Mouse (Mus musculus): ENCODE measurements around the gene Ephx3. TPM values are rescaled to one million over a fixed set of nuclear protein-coding genes. Genes with fewer than 3 reads are reported as not detected.

Ephx3 gene
- polyA plus RNA-seq, 1 experiment from 2014 or later, result 5.0 TPM

- no peaks in the 10 kb centered on the region for H3K27me3 ChIP-seq (replicated peaks)
- 76% methylated on average over 3 of the region's 3 CpGs for WGBS
- H3K9me3 ChIP-seq, result no peaks in the 10 kb centered on the region
- no peak overlapping the region for H3K9ac ChIP-seq
- no peak overlapping the region for H3K27ac ChIP-seq
- no peak overlapping the region for H3K4me2 ChIP-seq
- peaks cover 63% of the 10 kb centered on the region for H3K36me3 ChIP-seq
- H3K4me1 ChIP-seq, result peaks cover 14% of the 10 kb centered on the region; the same call in 1 of the 2 replicates
- no peak overlapping the region for H3K4me3 ChIP-seq (replicated peaks)
- no peak for ATAC-seq (ENCODE audit: insufficient read depth, low FRiP score, low read depth)
Measured at GRCm38 (mm10) chr17:32205345-32205744, 16.0 kb upstream of the Ephx3 start.

GRCm38 (mm10) chr17:32202972-32203371 is 13.6 kb upstream of the Ephx3 start:
- H3K9ac ChIP-seq, result no peak overlapping the region
- H3K4me3 ChIP-seq (replicated peaks), result no peak overlapping the region
- peaks cover 74% of the 10 kb centered on the region for H3K36me3 ChIP-seq
- no peaks in the 10 kb centered on the region for H3K27me3 ChIP-seq (replicated peaks)
- H3K4me2 ChIP-seq, result no peak overlapping the region
- H3K9me3 ChIP-seq, result no peaks in the 10 kb centered on the region
- H3K27ac ChIP-seq, result no peak overlapping the region
- peaks cover 1% of the 10 kb centered on the region; the same call in 1 of the 2 replicates for H3K4me1 ChIP-seq
- no peak for ATAC-seq (ENCODE audit: insufficient read depth, low FRiP score, low read depth)
- 73% methylated on average over 3 of the region's 3 CpGs for WGBS

- Histone ChIP-seq H3K4me1 (no peaks in the 10 kb centered on the region), H3K27ac (no peak overlapping the region), H3K27me3 (replicated peaks) (no peaks in the 10 kb centered on the region), H3K4me2 (no peak overlapping the region), H3K9me3 (no peaks in the 10 kb centered on the region), H3K36me3 (peaks cover 76% of the 10 kb centered on the region), H3K4me3 (replicated peaks) (no peak overlapping the region), H3K9ac (no peak overlapping the region)
- ATAC-seq (ENCODE audit: insufficient read depth, low FRiP score, low read depth), result no peak
- 72% methylated on average over 5 of the region's 5 CpGs for WGBS
Measured at GRCm38 (mm10) chr17:32201086-32201485, 11.7 kb upstream of the Ephx3 start.

GRCm38 (mm10) chr17:32199796-32200195 is 10.4 kb upstream of the Ephx3 start:
- no peak overlapping the region for H3K9ac ChIP-seq
- no peaks in the 10 kb centered on the region for H3K27me3 ChIP-seq (replicated peaks)
- peaks cover 74% of the 10 kb centered on the region for H3K36me3 ChIP-seq
- H3K4me2 ChIP-seq, result no peak overlapping the region
- ATAC-seq (ENCODE audit: insufficient read depth, low FRiP score, low read depth), result no peak
- H3K4me3 ChIP-seq (replicated peaks), result no peak overlapping the region
- no peak overlapping the region for H3K27ac ChIP-seq
- H3K4me1 ChIP-seq, result no peaks in the 10 kb centered on the region
- whole genome bisulfite sequencing, result 85% methylated on average over 2 of the region's 2 CpGs
- H3K9me3 ChIP-seq, result no peaks in the 10 kb centered on the region

GRCm38 (mm10) chr17:32197156-32197555 is 7.8 kb upstream of the Ephx3 start:
- Histone ChIP-seq H3K27me3 (replicated peaks) (no peaks in the 10 kb centered on the region), H3K27ac (no peak overlapping the region), H3K4me2 (no peak overlapping the region), H3K36me3 (peaks cover 60% of the 10 kb centered on the region), H3K4me3 (replicated peaks) (no peak overlapping the region), H3K9me3 (no peaks in the 10 kb centered on the region), H3K4me1 (no peaks in the 10 kb centered on the region), H3K9ac (no peak overlapping the region)
- ATAC-seq (ENCODE audit: insufficient read depth, low FRiP score, low read depth), result no peak; the same call in 1 of the 2 replicates
- WGBS, result 90% methylated on average over 14 of the region's 14 CpGs

- no peaks in the 10 kb centered on the region for H3K27me3 ChIP-seq (replicated peaks)
- no peak overlapping the region for H3K4me2 ChIP-seq
- no peak overlapping the region for H3K9ac ChIP-seq
- no peak overlapping the region for H3K4me3 ChIP-seq (replicated peaks)
- no peaks in the 10 kb centered on the region for H3K9me3 ChIP-seq
- ATAC-seq (ENCODE audit: insufficient read depth, low FRiP score, low read depth), result no peak
- no peak overlapping the region for H3K27ac ChIP-seq
- 84% methylated on average over 5 of the region's 5 CpGs for WGBS
- no peaks in the 10 kb centered on the region for H3K4me1 ChIP-seq
- peaks cover 46% of the 10 kb centered on the region for H3K36me3 ChIP-seq
Measured at GRCm38 (mm10) chr17:32195725-32196124, 6.4 kb upstream of the Ephx3 start.

- Histone ChIP-seq H3K4me2 (no peak overlapping the region), H3K4me1 (peaks cover 16% of the 10 kb centered on the region), H3K27me3 (replicated peaks) (0 out of 2 replicates have a peak, but pooled peaks cover 5% of the 10 kb centered on the region), H3K27ac (no peak overlapping the region), H3K9me3 (no peaks in the 10 kb centered on the region), H3K4me3 (replicated peaks) (no peak overlapping the region), H3K9ac (no peak overlapping the region), H3K36me3 (peaks cover 20% of the 10 kb centered on the region)
- no peak for ATAC-seq (ENCODE audit: insufficient read depth, low FRiP score, low read depth)
- WGBS, result 76% methylated on average over 5 of the region's 5 CpGs
Measured at GRCm38 (mm10) chr17:32193010-32193409, 3.7 kb upstream of the Ephx3 start.

GRCm38 (mm10) chr17:32189850-32190249 is 501 bp upstream of the Ephx3 start:
- Histone ChIP-seq H3K9ac (no peak overlapping the region), H3K4me1 (peaks cover 16% of the 10 kb centered on the region), H3K4me3 (replicated peaks) (peak overlapping the region; percentile 36; the same call in 1 of the 2 replicates), H3K9me3 (no peaks in the 10 kb centered on the region), H3K27me3 (replicated peaks) (0 out of 2 replicates have a peak, but pooled peaks cover 5% of the 10 kb centered on the region), H3K4me2 (peak overlapping the region; percentile 82), H3K36me3 (no peaks in the 10 kb centered on the region), H3K27ac (no peak overlapping the region)
- 10% methylated on average over 5 of the region's 5 CpGs for WGBS
- peak; percentile 60; the same call in 1 of the 2 replicates for ATAC-seq (ENCODE audit: insufficient read depth, low FRiP score, low read depth)

- Histone ChIP-seq H3K4me2 (no peak overlapping the region), H3K4me1 (peaks cover 6% of the 10 kb centered on the region; the same call in 1 of the 2 replicates), H3K9me3 (no peaks in the 10 kb centered on the region), H3K27ac (no peak overlapping the region), H3K27me3 (replicated peaks) (no peaks in the 10 kb centered on the region), H3K4me3 (replicated peaks) (no peak overlapping the region), H3K36me3 (no peaks in the 10 kb centered on the region), H3K9ac (no peak overlapping the region)
- no peak for ATAC-seq (ENCODE audit: insufficient read depth, low FRiP score, low read depth)
- 37% methylated on average over 8 of the region's 8 CpGs for WGBS
Measured at GRCm38 (mm10) chr17:32183017-32183416, 6.3 kb downstream of the Ephx3 start.

- Histone ChIP-seq H3K27ac (no peak overlapping the region), H3K4me1 (peaks cover 6% of the 10 kb centered on the region; the same call in 1 of the 2 replicates), H3K4me3 (replicated peaks) (no peak overlapping the region), H3K27me3 (replicated peaks) (no peaks in the 10 kb centered on the region), H3K9me3 (no peaks in the 10 kb centered on the region), H3K9ac (no peak overlapping the region), H3K36me3 (no peaks in the 10 kb centered on the region), H3K4me2 (no peak overlapping the region)
- ATAC-seq (ENCODE audit: insufficient read depth, low FRiP score, low read depth), result no peak
- WGBS, result 40% methylated on average over 11 of the region's 11 CpGs
Measured at GRCm38 (mm10) chr17:32179621-32180491, 9.5 kb downstream of the Ephx3 start.

- no peak overlapping the region for H3K9ac ChIP-seq
- peaks cover 10% of the 10 kb centered on the region; the same call in 1 of the 2 replicates for H3K4me1 ChIP-seq
- H3K4me2 ChIP-seq, result no peak overlapping the region
- ATAC-seq (ENCODE audit: insufficient read depth, low FRiP score, low read depth), result no peak
- H3K9me3 ChIP-seq, result no peaks in the 10 kb centered on the region
- H3K36me3 ChIP-seq, result no peaks in the 10 kb centered on the region
- no peak overlapping the region for H3K4me3 ChIP-seq (replicated peaks)
- 83% methylated on average over 4 of the region's 4 CpGs for WGBS
- no peak overlapping the region for H3K27ac ChIP-seq
- no peaks in the 10 kb centered on the region for H3K27me3 ChIP-seq (replicated peaks)
Measured at GRCm38 (mm10) chr17:32176919-32177318, 12.4 kb downstream of the Ephx3 start.

- Histone ChIP-seq H3K36me3 (no peaks in the 10 kb centered on the region), H3K27ac (no peak overlapping the region), H3K4me2 (no peak overlapping the region), H3K27me3 (replicated peaks) (no peaks in the 10 kb centered on the region), H3K9ac (no peak overlapping the region), H3K9me3 (no peaks in the 10 kb centered on the region), H3K4me3 (replicated peaks) (no peak overlapping the region), H3K4me1 (0 out of 2 replicates have a peak, but pooled peaks cover 4% of the 10 kb centered on the region)
- 53% methylated on average over 7 of the region's 7 CpGs for WGBS
- peak; percentile 56; the same call in 1 of the 2 replicates for ATAC-seq (ENCODE audit: insufficient read depth, low FRiP score, low read depth)
Measured at GRCm38 (mm10) chr17:32173166-32173565, 16.2 kb downstream of the Ephx3 start.

Data from stomach, embryonic 15.5 days (tissue).